Mouse (Mus musculus): ENCODE measurements around the gene Wnt5b.

- no peak for TF ChIP-seq CTCF (IDR thresholded peaks at IDR 0.05; ENCODE audit: low read depth, low read length)
- TF ChIP-seq TAL1 (conservative IDR thresholded peaks at IDR 0.05; ENCODE audit: low read depth, low read length) = no peak
These were observed 127.5 kb downstream of the Wnt5b start for GRCm38 (mm10) chr6:119416643-119417042.

Measured in G1E (cell line).